Mouse (Mus musculus) gastrocnemius, postnatal 36 days (tissue): ENCODE results near the gene Dpy19l3. TPM values are rescaled to one million over a fixed set of nuclear protein-coding genes. Genes with fewer than 3 reads are reported as not detected.
A peak's percentile ranks its signal among the peaks of the same experiment; 100 is the strongest.

Experiments
- DNase-seq, 2 experiments: peaks; one replicate each; pipeline ENCODE4 v3.0.0; 2022
- intact Hi-C: fragments of 180-260 bp; cut with DNase I; formaldehyde crosslinking; loops from one replicate; pipeline ENCODE4 v1.15.1; 2025
- long read RNA-seq, 2 experiments: library from polyadenylated mRNA; stranded (forward); transcript quantifications; one replicate each; pipeline ENCODE4 v2.0.0; 2021
- total RNA-seq, 2 experiments: library from RNA; stranded (reverse); gene quantifications; 2 replicates each; pipeline ENCODE4 v1.2.3; 2021

Gene Dpy19l3
- 1 to 10 TPM; 3.3 to 3.7 TPM for total RNA-seq
- long read RNA-seq, experiment 1, partial matches to known transcripts = 0 of 2 reads
- long read RNA-seq, experiment 1, other reads (novel, unspliced or antisense) = 2 of 2 reads
- long read RNA-seq, experiment 2, partial matches to known transcripts = 0 of 6 reads
- long read RNA-seq, experiment 2, other reads (novel, unspliced or antisense) = 6 of 6 reads

DNA sequence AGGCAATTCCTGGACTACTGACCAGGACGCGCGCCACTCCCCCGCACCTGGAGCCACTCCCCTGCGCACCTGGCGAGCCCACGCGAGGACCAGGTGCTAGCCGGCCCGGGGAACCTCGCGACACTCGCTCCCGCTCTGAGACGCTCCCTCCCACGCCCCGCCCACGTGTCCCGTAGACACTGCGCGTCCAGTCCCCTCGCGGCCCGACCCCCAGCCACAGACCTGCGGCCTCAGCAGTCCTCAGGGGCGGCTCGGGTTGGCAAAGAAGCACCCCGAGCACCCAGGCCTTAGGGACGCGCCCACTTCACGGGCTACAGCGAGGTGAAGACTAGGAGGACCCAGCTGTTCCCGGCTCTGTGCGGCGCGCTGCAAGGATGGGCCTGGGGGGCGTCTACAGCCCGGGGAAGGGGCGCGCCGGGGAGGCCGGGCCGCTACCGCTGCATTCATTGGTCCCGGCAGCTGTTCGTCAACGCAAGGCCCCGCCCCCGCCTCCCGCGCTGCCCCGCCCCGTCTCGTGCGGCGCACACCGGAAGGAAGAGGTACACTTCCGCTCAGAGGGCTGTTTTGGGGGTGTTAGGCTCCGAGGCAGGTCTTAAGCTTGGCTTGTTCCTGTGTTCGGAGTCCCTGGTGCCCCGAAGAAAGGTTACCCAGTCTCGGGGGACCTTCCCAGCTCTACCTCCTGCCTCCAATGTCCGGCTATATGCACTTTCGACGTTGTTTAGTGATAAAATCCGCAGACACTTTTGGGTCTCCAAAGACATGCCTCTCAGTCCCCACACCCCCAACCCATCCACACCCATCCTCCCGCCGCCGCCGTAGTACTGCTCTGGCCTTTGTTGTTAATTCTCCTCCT lies at the start of gene Dpy19l3:
Gene Dpy19l3 (minus strand): TSS at position 422 of the 853 bp plus-strand sequence.
- peak; percentile 77 to 82 for DNase-seq
- intact Hi-C loops = no loop called here

GRCm38 (mm10) chr7:35802906-35803595 lies 48.8 kb upstream of the Dpy19l3 start, which contains the start of gene Zfp507:
Zfp507 (minus strand) TSS chr7:35803003.
- DNase-seq = peak; percentile 76 to 85
- intact Hi-C loops = no loop called here

DNA sequence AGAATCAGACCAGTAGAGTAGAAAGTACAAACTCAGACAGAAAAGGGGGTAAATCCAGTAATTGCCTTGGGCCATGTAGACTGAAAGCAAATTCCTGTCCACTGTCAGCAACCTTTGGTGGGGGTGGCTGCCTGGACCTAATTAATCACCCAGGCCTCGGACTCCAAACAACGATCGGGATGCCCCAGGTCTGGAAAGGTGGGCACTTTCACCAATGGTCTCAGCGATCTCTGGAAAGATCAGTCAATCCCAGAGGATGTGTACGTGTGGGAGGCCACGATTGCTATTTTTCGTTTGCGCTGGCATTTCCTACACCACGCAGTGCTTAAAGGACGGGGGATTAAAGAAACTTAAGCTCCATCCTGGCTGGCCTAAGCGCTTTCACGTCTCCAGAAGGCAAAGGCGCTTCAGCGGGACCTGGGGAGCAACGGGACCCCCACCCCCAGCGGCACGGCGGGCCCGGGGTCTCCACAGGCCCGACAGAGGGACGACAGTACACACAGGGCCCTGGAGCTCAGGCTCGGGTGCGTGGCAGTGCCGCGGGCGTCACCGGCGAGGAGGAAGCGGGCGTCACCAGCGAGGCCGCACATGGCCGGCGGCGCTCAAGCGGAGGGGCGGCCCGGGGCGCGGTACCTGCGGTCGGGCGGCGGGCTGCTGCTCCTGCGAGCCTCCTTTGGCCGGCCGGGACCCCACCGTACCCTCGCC lies 48.1 kb upstream of the Dpy19l3 start:
- intact Hi-C loops = no loop called here
- DNase-seq = peak in 1 of 2 experiments; percentile 10

- intact Hi-C loops = no loop called here
- DNase-seq = no peak
Measured at GRCm38 (mm10) chr7:35796123-35796522, 41.9 kb upstream of the Dpy19l3 start.

DNA sequence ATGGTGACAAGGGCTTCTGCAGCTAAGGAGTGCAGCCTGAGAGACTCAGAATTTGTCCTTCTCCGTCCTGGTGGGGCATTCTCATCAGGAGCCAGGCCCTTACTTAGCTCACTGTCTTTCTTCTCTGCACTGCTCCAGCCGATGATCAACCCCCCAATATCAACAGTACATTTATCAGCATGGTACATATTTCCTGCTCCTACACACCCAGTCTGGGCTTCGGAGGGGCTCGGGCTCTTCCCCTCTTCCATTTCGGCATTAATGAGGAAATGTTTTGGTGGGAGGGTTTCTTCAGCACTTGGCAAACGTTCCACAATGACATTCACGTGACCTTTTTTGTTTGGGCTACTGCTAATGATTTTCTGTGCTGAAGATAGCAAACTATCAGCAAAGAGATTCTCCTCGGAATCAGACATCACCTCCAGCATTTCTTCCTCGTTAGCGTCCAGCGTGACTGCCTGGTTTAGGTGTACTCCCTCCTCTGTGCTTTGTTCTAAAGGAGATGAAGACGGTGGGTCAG lies 40.0 kb upstream of the Dpy19l3 start:
- no peak for DNase-seq
- intact Hi-C loops = no loop called here

DNA sequence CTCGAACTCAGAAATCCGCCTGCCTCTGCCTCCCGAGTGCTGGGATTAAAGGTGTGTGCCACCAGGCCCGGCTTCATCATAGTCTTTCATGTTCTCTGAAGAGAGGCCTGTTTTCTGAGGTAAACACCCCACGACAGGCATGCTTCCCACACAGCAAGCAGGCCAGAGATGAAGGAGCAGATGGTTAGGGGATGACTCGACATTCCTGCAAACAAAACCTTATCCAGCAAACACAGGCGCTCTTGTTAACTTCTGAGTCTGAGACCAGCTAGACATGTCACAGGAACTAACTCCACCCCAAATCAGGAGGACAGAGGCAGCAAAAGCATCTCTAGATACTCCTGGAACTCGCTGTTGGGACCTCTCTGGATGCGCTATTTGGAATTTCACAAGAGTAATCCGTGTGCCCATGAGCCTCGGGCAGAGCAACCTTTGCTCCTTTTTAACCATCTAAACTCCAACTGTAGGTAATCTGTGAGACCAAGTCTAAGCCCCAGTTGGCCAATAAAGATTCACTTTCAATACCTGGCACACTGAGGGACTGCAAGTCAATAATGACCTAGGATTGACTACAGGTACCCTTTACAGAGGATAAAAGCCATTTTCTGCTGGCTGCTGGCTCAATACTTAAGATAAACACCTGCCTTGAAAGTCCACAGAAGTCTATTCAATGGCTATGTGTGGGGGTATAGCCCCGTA lies 38.0 kb upstream of the Dpy19l3 start:
- intact Hi-C loops = no loop called here
- DNase-seq = no peak

DNA sequence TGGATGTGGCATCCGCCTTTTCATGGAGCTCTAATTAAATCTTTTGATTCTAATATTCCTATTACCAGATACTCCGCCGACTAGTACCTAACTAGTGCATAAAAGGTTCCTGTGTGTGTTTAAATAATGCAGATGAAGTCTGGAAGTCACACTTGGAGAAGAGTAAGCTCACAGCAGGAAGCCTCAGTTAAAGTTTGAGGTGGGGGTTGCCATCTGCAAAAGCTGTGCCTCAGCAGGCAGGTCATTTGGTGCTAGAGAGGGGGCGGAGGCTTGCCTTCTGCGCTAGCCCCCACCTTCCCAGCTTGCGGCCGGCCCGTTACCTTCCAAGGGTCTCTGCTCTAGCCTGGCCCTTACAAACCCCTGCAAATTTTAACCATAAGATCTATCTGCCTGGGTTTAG lies 36.7 kb upstream of the Dpy19l3 start:
- intact Hi-C loops = no loop called here
- DNase-seq = no peak

DNA sequence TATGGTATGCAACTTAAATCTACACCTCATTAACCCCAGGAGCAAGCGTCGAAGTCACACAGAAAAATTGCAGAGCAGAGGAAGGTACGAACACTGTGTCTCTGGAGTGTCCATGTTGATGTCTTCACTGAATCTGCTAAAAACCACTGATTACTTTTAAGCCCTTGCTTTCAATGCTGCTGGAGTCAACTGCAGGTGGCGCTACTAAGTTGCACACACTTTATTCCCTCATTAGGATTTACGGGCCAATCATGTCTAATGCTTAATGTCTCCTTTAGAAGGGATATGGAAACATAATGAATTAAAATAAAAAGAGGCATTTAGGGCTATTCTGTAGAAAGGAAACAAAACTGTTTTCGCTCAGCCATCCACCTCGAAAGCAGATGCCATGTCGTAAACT lies 35.9 kb upstream of the Dpy19l3 start:
- DNase-seq = no peak
- intact Hi-C loops = no loop called here

DNA sequence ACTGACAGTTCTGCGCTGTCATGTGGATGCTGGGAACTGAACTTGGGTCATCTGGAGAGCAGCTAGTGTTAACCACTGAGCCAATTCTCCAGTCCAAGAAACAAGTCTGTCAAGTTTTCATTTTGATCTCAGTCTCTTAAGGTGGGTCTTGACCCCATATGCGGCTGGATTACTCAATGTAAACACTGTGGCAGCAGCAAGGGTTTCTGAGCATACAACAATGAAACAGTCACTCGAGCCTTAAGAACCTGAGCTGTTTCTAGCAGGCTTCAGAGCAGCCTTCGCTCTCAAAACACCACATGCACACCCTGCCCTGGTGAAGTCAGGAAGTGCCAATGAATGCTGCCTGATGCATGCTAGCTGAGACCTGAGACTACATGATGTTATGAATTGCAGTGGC lies 31.3 kb upstream of the Dpy19l3 start:
- DNase-seq = no peak
- intact Hi-C loops = no loop called here

DNA sequence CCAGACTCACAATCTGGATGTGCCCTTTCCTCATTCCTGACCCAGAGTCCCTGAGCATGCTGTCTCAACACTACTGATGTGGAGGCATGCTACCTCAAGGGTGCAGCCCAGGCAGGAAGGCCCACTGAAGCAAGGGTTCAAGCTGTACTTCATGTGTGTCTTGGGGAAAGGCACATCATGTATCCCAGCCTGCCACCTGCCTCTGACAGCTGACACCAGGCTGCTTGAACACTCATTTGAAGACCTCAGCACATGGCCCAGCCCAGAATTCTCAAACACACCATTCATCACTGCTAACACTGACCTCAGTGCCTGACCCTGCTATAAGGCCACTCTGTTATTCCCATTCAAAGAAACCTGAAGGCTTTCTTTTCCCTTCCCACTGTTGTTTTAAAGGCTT lies 28.0 kb upstream of the Dpy19l3 start:
- no peak for DNase-seq
- intact Hi-C loops = no loop called here

GRCm38 (mm10) chr7:35774127-35774526 lies 19.9 kb upstream of the Dpy19l3 start:
- intact Hi-C loops = no loop called here
- no peak for DNase-seq

DNA sequence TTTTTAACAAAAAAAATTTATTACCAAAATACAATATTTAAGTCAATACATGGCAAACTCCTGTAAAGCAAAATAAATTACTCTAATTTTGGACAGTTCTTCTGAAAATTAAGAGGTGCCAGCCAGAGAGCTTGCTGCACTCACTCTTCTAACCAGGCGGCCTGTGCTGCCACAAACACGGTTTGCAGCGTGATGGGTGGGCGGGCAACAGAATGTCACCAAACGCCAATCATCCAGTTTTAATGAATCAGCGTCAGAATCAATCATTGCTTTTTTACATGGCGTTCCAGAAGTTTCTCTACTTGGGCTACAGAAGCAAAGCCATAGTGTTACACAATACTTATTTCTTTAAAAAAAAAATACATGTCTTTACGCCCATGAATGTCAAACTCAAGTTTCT lies 18.1 kb upstream of the Dpy19l3 start:
- no peak for DNase-seq
- intact Hi-C loops = no loop called here

GRCm38 (mm10) chr7:35771106-35771505 lies 16.9 kb upstream of the Dpy19l3 start:
- no peak for DNase-seq
- intact Hi-C loops = no loop called here

- no peak for DNase-seq
- intact Hi-C loops = no loop called here
Measured at GRCm38 (mm10) chr7:35770122-35770521, 15.9 kb upstream of the Dpy19l3 start.

DNA sequence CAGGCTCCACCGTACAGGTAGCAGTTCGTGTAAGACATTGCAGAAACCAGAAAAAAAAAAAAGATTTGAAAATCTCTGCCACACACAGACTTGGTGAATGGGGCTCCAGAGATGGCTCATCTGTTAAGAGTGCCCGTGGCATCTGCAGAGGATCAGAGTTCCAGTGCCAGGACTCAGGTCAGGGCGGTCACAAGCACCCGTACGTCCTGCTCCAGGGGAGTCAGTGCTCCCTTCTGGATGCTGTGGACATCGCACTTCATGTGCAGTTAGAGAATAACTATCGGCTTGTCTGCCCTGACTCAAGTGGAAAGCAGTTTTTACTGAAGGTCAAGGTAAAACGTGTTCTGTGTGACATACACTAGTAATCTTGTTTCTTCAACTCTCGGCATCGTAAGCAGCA lies 10.2 kb upstream of the Dpy19l3 start:
- intact Hi-C loops = no loop called here
- no peak for DNase-seq

GRCm38 (mm10) chr7:35761801-35762200 lies 7.5 kb upstream of the Dpy19l3 start:
- intact Hi-C loops = no loop called here
- no peak for DNase-seq

DNA sequence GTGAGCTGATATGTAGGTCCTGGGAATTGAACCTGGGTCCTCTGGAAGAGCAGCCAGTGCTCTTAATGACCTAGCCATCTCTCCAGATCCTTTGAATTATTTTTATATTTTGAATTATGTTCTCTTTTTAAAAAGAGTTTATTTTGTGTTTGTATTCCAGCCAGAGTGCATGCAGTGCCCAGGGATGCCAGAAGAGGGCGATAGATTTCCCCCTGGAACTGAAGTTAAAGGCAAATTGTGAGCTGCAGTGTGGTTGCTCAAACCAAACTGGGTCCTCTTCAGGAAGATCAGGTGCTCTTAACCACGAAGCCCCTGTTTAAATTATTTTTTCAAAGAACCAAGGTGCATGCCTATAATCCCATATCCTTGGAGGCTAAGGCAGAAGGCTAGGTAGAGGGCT lies 5.3 kb upstream of the Dpy19l3 start:
- intact Hi-C loops = no loop called here
- DNase-seq = no peak

GRCm38 (mm10) chr7:35756510-35757440 lies 2.5 kb upstream of the Dpy19l3 start:
- intact Hi-C loops = no loop called here
- no peak for DNase-seq

- intact Hi-C loops = no loop called here
- no peak for DNase-seq
Measured at GRCm38 (mm10) chr7:35754886-35755168, 573 bp upstream of the Dpy19l3 start.
